Mouse (Mus musculus) bone marrow macrophage, adult 2 months (primary cell): ENCODE measurements around the gene Sap30l.

ENCODE experiments used
- CTCF ChIP-seq: IDR thresholded peaks from 2 replicates; pipeline ENCODE4 v1.5.1; 2012; ENCODE audit warnings: low read depth, mild to moderate bottlenecking, low read length, moderate library complexity
- POLR2A ChIP-seq: IDR thresholded peaks from 2 replicates; pipeline ENCODE4 v1.6.1; 2012; ENCODE audit warnings: mild to moderate bottlenecking, low read depth, low read length, borderline replicate concordance

DNA sequence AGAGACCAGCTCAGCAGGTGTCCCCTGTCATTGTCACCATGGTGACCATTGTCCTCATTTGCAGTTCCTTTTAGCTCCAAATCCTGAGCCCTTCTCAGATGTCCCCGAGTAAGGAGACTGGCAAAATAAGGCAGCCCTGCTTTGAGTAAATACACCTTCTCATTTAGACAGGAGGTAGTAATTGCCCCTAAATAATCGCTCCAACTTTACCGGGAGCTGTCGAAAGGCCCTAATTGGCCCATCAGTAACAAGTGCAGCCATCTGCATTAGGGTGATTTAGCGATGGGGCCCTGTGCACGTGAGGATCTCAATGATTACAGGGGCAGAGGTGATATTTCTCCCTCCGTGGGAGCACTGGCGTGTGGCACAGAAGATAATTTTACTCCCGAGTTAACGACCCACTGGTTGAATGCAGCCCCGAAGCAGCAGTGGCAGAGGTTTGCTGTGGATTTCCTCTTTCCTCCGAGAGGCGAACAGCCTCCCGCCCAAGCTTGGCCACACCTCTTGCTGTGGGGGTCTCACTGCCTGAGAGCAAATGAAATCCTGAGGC is 40.9 kb upstream of the Sap30l start:
- TF ChIP-seq POLR2A (no peak), CTCF (no peak)
